Mouse (Mus musculus) embryonic stem cell, embryonic (primary cell): Measurements from ENCODE around the gene Atp6v1e1.
"Not testable (repeated sequence)": the region's sequence is repeated elsewhere in the genome, so short reads cannot be mapped to it uniquely, and the experiment has no call there.

Experiments used
- CTCF ChIA-PET, 4 experiments: fragments of 300-600 bp in 2 of 4; fragments of 350-600 bp in 2 of 4; sonication (Branson Sonifier 250); formaldehyde crosslinking; loops; one replicate each; lab custom pipeline; 2022; ENCODE audit warnings: inconsistent platforms in 2 of 4; lab: Charles Lee
- POLR2A ChIA-PET, 4 experiments: fragments of 300-600 bp in 2 of 4; fragments of 350-600 bp in 2 of 4; sonication (Branson Sonifier 250); formaldehyde crosslinking; loops; one replicate each; lab custom pipeline; 2022; ENCODE audit warnings: antibody characterized with exemption in 4 of 4, inconsistent platforms in 1 of 4; lab: Charles Lee

Gene Atp6v1e1

DNA sequence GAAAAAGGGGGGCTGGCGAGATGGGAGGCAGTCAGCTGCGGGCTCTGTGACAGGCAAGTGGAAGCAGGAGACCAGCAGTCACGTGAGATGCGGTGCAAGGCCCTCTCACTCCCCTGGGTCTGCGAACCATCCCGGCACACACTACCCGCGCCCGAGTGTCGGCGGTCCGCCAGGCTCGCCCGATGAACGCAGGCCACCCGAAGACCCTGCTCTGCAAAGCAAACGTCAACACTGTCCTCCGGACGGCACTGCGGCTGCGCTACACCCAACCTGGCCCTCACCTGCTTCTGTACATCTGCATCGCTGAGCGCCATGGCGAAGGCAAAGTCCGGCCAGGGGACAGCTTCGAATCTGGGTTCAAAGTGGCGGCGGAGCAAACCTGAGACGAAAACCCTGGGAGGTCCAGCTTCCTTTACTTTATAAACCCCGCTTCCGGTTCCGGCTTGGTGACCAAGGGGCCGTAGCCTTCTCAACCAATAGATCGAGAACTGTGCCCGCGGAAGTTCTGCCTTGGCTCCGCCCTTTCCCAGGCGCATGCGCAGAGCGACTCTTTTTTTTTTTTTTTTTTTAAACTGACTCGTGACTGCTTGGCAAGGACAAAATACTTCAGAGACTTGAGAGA, at the start of gene Atp6v1e1:
Gene Atp6v1e1, minus strand, starts transcription at position 487 of the 622 bp plus-strand sequence.
- CTCF ChIA-PET, result interaction anchor here (0.6 to 2.0 kb wide), 27 partner anchors 10 to 1342 kb away, joined by 3 to 10 read pairs (median 4); partner anchors contain the start of gene Mical3 (in 1 of the 4)
- POLR2A ChIA-PET, result interaction anchor here (0.6 to 5.6 kb wide), 100 partner anchors 9 to 1865 kb away, joined by 3 to 59 read pairs (median 4); partner anchors contain the start of genes Bcl2l13 (in 3 of the 4), Bid (in 1 of the 4), Cecr2 (in 1 of the 4) and Hdhd5 (in 1 of the 4)

DNA sequence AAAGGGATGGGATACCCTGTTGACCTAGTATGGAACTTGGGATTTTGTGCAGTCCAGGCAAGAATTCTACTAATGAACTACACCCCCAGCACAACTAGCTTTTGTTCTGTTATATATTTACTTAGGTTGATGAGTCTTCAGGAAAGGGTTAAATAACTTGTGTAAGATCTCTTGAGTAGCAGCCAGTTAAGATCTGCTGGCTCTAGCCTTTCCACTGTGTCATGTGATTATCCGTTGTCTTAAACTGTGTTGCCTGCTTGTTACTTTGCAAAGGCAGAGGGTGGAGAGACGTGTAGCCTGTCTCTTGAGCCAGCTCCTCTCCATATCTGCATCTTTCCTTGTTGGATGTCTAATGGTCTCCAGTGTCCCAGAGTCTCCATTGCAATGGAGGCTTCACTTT, 48.7 kb upstream of the Atp6v1e1 start:
- ChIA-PET POLR2A (interaction anchor here in 2 of 4 experiments (0.6 to 1.0 kb wide), 2 partner anchors 12 to 97 kb away, joined by 3 read pairs; no protein-coding TSS in a partner anchor), CTCF (interaction anchor here in 1 of 4 experiments (0.9 kb wide), 1 partner anchor 11 kb away, joined by 3 read pairs; no protein-coding TSS in a partner anchor)

DNA sequence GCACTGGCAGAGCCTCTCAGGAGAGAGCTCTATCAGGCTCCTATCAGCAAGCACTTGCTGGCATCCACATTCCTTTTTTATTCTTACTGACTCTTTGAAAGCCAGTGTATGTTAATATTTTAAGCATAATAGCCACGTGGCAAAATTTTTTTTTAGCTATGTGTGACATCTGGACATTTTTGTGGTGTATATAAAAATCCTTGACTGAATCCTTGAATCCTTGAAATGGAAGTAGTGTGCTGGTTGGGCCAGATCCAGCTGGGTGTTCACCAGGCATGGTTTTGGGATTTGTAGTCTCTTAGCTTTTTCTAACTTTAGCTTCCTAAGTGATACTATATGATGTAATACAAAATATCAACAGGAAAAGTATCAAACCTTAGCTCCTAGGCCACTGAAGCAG, 46.2 kb upstream of the Atp6v1e1 start:
- CTCF ChIA-PET, result interaction anchor here in 1 of 4 experiments (0.5 to 0.6 kb wide), 2 partner anchors 34 to 568 kb away, joined by 4 read pairs; no protein-coding TSS in a partner anchor
- POLR2A ChIA-PET, result interaction anchor here in 1 of 4 experiments (0.7 to 1.2 kb wide), 3 partner anchors 9 to 209 kb away, joined by 3 to 6 read pairs (median 4); no protein-coding TSS in a partner anchor

- POLR2A ChIA-PET, result interaction anchor here in 2 of 4 experiments (0.6 to 1.2 kb wide), 2 partner anchors 27 to 43 kb away, joined by 3 read pairs; no protein-coding TSS in a partner anchor
- CTCF ChIA-PET, result no interaction called here
These were observed 43.6 kb upstream of the Atp6v1e1 start for GRCm38 (mm10) chr6:120866051-120866814.

DNA sequence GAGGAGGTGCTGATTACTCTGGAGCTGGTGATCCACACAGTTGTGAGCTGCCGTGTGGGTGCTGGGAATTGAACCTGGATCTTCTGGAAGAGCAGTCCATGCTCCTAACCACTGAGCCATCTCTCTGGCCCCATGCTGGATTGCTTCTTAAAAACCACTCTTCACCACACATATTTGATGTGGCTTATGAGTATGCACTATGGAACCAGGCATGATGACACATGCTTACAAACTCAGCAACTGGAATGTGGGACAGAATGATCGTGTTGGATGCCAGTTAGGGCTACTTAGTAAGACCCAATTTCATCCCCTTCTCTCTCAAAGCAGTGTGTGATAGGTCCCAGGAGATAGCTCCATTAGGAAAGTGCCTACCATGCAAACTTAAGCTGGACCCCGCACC, 37.5 kb upstream of the Atp6v1e1 start:
- POLR2A ChIA-PET, result interaction anchor here in 1 of 4 experiments (1.2 to 2.3 kb wide), 3 partner anchors 9 to 13 kb away, joined by 3 to 6 read pairs (median 3); no protein-coding TSS in a partner anchor
- CTCF ChIA-PET, result interaction anchor here in 1 of 4 experiments (1.0 kb wide), 1 partner anchor 12 kb away, joined by 3 read pairs; no protein-coding TSS in a partner anchor

- ChIA-PET POLR2A (interaction anchor here in 1 of 4 experiments (0.9 to 2.1 kb wide), 4 partner anchors 11 to 57 kb away, joined by 3 to 5 read pairs (median 4); partner anchors contain the start of genes Atp6v1e1 and Bcl2l13), CTCF (interaction anchor here in 1 of 4 experiments (0.6 kb wide), 1 partner anchor 22 kb away, joined by 4 read pairs; no protein-coding TSS in a partner anchor)
These were observed 35.7 kb upstream of the Atp6v1e1 start for GRCm38 (mm10) chr6:120858217-120858711.

GRCm38 (mm10) chr6:120854413-120854812, 31.8 kb upstream of the Atp6v1e1 start:
- POLR2A ChIA-PET, result no interaction called here
- CTCF ChIA-PET, result no interaction called here

GRCm38 (mm10) chr6:120850720-120851119, 28.1 kb upstream of the Atp6v1e1 start:
- CTCF ChIA-PET, POLR2A ChIA-PET: not testable (repeated sequence)

DNA sequence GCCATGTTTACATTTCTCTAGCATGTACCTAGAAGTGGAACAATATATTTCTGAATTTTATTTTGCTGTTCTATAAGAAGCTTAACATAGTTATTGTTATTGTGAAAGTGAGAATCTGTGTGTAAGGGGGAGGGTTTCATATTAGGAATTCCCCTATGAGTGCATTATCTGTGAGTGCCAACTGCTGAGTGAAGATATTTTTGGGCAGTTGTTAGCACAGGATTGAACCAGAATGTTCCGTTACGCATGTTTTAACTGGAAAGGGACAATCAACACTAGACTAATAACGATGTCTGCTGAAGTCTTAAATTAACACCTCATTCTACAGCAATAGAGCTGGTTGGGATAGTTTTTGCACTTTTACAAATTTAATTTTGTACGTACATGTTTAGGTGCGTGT, 19.2 kb upstream of the Atp6v1e1 start:
- POLR2A ChIA-PET, result interaction anchor here in 1 of 4 experiments (1.7 kb wide), 1 partner anchor 10 kb away, joined by 3 read pairs; no protein-coding TSS in a partner anchor
- CTCF ChIA-PET, result interaction anchor here in 1 of 4 experiments (0.5 kb wide), 1 partner anchor 19 kb away, joined by 4 read pairs; the partner anchor contains the start of gene Atp6v1e1

- POLR2A ChIA-PET, result interaction anchor here in 1 of 4 experiments (1.2 to 1.8 kb wide), 2 partner anchors 18 to 57 kb away, joined by 5 to 6 read pairs; partner anchors contain the start of gene Atp6v1e1
- CTCF ChIA-PET, result no interaction called here
These were observed 17.7 kb upstream of the Atp6v1e1 start for GRCm38 (mm10) chr6:120840258-120840657.

GRCm38 (mm10) chr6:120837152-120837530, 14.5 kb upstream of the Atp6v1e1 start:
- ChIA-PET POLR2A (interaction anchor here in 3 of 4 experiments (0.5 to 3.4 kb wide), 7 partner anchors 14 to 391 kb away, joined by 3 to 59 read pairs (median 4); partner anchors contain the start of gene Atp6v1e1 (in 2 of the 3)), CTCF (no interaction called here)

DNA sequence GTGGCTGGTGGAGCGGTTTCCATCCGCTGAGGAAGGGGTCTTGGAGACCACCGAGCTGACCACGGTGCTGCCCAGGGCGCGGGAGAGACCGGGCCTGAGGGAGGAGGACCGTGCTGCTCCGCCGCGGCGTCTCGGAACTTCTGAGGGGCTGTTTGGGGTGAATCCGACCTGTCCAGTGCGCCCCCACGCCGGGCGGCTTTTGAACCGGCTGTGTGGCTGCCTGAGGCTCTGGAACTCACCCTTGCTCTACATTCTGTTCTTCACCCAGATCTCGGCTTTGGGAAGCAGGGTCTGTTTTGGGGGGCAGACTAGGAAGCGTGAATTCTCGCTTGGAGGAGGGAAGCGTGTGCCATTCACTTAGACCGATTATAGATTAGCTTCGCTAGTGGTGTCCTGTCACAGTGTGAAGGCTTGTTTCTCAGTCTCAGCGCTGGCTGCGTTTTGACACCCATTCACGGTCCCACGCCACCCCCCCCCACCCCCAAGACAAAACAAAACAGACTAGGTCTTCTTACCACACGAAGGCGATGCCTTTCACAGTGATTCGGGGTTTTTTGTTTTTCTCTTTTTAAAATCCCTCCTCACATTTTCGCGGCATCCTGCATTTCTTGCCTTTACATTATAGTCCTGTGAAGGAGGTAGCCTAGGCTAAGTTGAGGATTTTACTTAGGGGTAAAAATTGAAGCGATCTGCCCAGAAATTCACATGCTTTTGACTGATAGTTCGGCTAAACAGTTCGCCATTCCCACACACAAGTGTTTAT, 14.0 kb upstream of the Atp6v1e1 start:
- POLR2A ChIA-PET, result interaction anchor here in 3 of 4 experiments (0.5 to 3.4 kb wide), 18 partner anchors 13 to 1633 kb away, joined by 3 to 59 read pairs (median 3); partner anchors contain the start of gene Atp6v1e1 (in 3 of the 3)
- CTCF ChIA-PET, result interaction anchor here in 2 of 4 experiments (0.7 to 1.0 kb wide), 3 partner anchors 13 to 359 kb away, joined by 3 read pairs; no protein-coding TSS in a partner anchor

- ChIA-PET CTCF (interaction anchor here in 3 of 4 experiments (0.6 to 1.0 kb wide), 6 partner anchors 13 to 360 kb away, joined by 3 to 5 read pairs (median 3); partner anchors contain the start of gene Atp6v1e1 (in 1 of the 3)), POLR2A (interaction anchor here (0.5 to 3.4 kb wide), 25 partner anchors 10 to 1634 kb away, joined by 3 to 59 read pairs (median 3); partner anchors contain the start of gene Atp6v1e1 (in 4 of the 4))
These were observed 13.1 kb upstream of the Atp6v1e1 start, which contains the start of gene Bcl2l13 for GRCm38 (mm10) chr6:120835474-120836374. Gene Bcl2l13, plus strand, starts transcription at chr6:120836212.

DNA sequence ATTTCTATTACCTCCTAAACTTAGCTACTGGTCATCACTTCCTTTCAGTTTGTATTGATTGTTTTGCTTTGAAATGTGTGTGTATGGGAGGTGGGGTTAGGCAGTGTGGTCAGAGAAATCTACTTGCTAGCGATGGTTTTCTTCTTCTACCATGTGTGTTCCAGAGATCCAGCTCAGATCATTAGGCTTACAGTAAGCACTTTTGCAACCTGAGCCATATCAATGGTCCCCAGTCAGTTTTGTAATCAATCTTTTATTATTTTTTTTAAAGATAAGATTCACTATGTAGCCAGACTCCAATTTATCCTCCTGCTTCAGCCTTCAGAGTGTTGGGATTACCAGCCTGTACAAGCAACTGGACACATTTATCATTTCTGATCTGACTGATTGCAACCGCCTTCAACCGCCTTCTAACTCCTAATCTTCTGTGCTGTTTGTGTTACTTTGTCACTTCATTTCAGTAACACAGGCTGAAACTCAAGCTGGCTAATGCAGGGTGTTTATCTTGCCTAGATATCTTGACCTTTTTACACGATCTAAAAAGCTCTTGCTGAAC, 12.3 kb upstream of the Atp6v1e1 start:
- POLR2A ChIA-PET, result interaction anchor here (0.6 to 3.4 kb wide), 12 partner anchors 9 to 430 kb away, joined by 3 to 59 read pairs (median 6); partner anchors contain the start of gene Atp6v1e1 (in 3 of the 4)
- CTCF ChIA-PET, result interaction anchor here in 1 of 4 experiments (0.6 kb wide), 1 partner anchor 34 kb away, joined by 4 read pairs; no protein-coding TSS in a partner anchor

DNA sequence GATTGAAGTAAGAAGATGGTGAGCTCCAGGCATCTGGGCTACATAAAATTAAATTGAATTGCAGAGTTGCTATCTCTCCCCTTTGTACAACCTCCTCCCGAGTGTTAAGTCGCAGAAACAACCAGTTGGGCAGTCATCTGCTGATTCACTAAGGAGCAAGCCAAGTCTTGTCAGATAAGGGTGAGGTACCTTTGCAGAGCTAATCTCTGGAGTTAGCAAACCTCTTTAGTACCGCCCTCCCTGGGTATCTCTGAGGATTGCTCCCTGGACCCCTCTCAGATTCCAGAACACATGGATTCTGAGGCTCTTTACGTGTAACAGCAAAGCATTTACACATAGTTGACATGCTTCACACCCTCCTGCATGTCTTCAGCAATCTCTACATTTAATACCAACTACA, 9.5 kb upstream of the Atp6v1e1 start:
- CTCF ChIA-PET, result interaction anchor here in 3 of 4 experiments (0.6 to 0.7 kb wide), 3 partner anchors 59 to 253 kb away, joined by 3 to 5 read pairs (median 4); no protein-coding TSS in a partner anchor
- POLR2A ChIA-PET, result interaction anchor here in 3 of 4 experiments (0.6 to 3.3 kb wide), 9 partner anchors 9 to 581 kb away, joined by 3 to 17 read pairs (median 4); partner anchors contain the start of genes Atp6v1e1 (in 3 of the 3) and Hdhd5 (in 1 of the 3)
